Mouse (Mus musculus): ENCODE measurements around the gene Cd8a. TPM values are rescaled to one million over a fixed set of nuclear protein-coding genes. Genes with fewer than 3 reads are reported as not detected.

Gene Cd8a
- total and polyA plus RNA-seq, 2 experiments from 2014 or later = not detected

DNA sequence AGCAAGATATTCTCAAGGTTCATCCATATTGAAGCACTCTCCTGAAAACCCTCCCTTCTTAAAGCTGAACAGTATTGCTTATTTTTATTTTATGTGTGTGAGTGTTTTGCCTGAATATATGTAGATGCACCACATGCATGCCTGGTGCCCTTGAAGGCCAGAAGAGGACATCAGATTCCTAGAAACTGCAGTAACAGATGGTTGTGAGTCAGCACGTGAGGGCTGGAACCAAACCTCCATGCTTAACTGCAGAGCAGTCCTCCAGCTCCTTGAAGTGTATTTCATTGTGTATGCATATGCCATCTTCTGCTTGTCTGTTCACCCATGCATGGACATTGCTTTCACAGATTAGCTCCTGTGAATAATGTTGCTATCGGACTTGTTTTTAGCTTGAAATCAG is 9.2 kb upstream of the Cd8a start:
- no peaks in the 10 kb centered on the region for H3K4me1 ChIP-seq (ENCODE audit: insufficient read depth, low read length)
- H3K9me3 ChIP-seq (ENCODE audit: low read length) = no peaks in the 10 kb centered on the region
- no peak overlapping the region for H3K27ac ChIP-seq
- no peak overlapping the region for H3K9ac ChIP-seq (replicated peaks; ENCODE audit: low read length)
- DNase-seq (ENCODE audit: low spot score) = no peak
- TF ChIP-seq CTCF (IDR thresholded peaks at IDR 0.05; ENCODE audit: low read depth) = no peak
- no peak overlapping the region for H3K4me3 ChIP-seq (ENCODE audit: low read length)
- 71% methylated on average over 2 of the region's 2 CpGs for WGBS
- no peak for ATAC-seq
- no peak overlapping the region for H3K4me2 ChIP-seq (ENCODE audit: low read depth, low read length)
- no peaks in the 10 kb centered on the region for H3K36me3 ChIP-seq (ENCODE audit: insufficient read depth, low read length)
- H3K27me3 ChIP-seq (ENCODE audit: insufficient read depth, low read length) = no peaks in the 10 kb centered on the region

DNA sequence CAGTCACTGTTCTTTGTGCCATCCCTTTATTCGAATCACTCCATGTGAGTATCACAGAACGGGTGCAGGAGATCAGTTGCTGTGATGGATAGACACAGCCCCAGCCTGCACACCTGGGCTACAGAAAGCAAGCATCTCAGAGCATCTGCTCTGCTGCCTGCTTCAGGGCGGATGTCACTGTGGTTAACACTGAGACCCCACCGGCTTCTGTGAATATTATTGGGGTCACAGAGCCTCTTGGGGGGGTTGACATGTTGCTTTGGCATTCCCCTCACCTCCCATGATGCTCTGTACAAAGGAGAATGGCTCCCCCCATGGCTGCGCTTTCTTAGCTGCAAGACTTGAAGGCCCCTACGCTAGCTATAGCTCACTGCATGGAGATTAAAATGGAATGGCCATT is 3.8 kb upstream of the Cd8a start:
- ATAC-seq = no peak
- Histone ChIP-seq H3K9me3 (ENCODE audit: low read length) (no peaks in the 10 kb centered on the region), H3K27me3 (ENCODE audit: insufficient read depth, low read length) (no peaks in the 10 kb centered on the region), H3K4me2 (ENCODE audit: low read depth, low read length) (no peak overlapping the region), H3K4me3 (ENCODE audit: low read length) (no peak overlapping the region), H3K36me3 (ENCODE audit: insufficient read depth, low read length) (no peaks in the 10 kb centered on the region), H3K9ac (replicated peaks; ENCODE audit: low read length) (no peak overlapping the region), H3K27ac (no peak overlapping the region), H3K4me1 (ENCODE audit: insufficient read depth, low read length) (no peaks in the 10 kb centered on the region)
- 88% methylated on average over 6 of the region's 6 CpGs for WGBS
- no peak for DNase-seq (ENCODE audit: low spot score)
- no peak for TF ChIP-seq CTCF (IDR thresholded peaks at IDR 0.05; ENCODE audit: low read depth)

DNA sequence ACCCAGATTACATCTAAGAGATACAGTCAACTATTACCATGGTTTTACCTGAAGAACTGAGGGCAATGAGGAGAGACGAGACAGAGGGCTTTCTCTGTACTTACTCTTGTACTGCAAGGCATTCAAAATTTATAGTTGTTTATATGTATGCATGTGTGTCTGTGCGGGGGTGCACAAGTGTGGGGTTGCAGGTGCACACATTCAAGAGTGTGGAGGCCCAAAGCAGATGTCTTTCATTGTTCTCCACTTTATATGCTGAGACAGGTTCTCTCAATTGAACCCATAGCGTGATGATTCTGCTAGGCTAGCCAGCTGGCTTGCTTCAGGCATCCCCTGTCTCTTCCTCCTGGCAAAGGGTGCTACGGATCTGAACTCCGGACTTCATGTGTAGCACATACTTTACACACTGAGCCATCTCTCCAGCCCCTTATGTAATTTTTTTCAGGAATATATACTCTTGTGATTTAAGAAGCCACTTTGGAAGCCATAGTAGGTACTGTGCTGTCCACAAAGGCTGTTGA is 2.1 kb upstream of the Cd8a start:
- no peak for ATAC-seq
- Histone ChIP-seq H3K27ac (no peak overlapping the region), H3K4me2 (ENCODE audit: low read depth, low read length) (no peak overlapping the region), H3K4me1 (ENCODE audit: insufficient read depth, low read length) (no peaks in the 10 kb centered on the region), H3K27me3 (ENCODE audit: insufficient read depth, low read length) (no peaks in the 10 kb centered on the region), H3K36me3 (ENCODE audit: insufficient read depth, low read length) (no peaks in the 10 kb centered on the region), H3K9me3 (ENCODE audit: low read length) (no peaks in the 10 kb centered on the region), H3K9ac (replicated peaks; ENCODE audit: low read length) (no peak overlapping the region), H3K4me3 (ENCODE audit: low read length) (no peak overlapping the region)
- TF ChIP-seq CTCF (IDR thresholded peaks at IDR 0.05; ENCODE audit: low read depth) = no peak
- whole genome bisulfite sequencing = 82% methylated on average over 5 of the region's 5 CpGs
- no peak for DNase-seq (ENCODE audit: low spot score)

DNA sequence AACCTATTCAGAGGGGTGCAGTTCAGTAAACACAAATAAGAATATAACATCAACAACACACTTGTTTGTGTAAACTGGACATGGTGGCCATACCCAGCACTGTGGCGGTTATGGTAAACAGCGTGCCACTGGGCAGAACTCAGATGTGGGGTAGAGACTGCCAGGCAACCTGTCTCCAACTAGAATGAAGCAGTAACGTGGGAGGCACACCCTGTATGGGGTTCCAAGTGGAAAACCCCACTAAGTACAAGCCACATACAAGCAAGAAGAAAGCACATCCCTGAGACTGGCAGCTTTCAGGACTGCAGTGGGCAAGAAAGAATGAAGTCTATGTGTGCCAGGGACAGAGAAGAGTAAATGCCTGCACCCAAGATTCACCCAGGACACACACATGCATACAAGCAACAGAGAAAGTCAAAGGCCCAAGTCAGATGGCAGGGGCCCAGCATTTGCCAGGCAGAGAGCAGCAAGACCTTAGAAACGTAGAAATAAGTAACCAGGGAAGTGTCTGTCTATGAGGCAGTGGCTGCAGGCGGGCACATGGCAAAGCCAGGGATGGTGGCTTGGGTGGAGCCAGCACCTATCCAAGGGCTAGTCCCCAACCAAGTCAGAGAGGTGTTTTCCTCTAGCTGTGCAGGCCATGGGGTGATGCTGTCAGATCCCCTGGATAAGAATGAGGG is 1.0 kb upstream of the Cd8a start:
- no peaks in the 10 kb centered on the region for H3K36me3 ChIP-seq (ENCODE audit: insufficient read depth, low read length)
- no peaks in the 10 kb centered on the region for H3K9me3 ChIP-seq (ENCODE audit: low read length)
- H3K4me3 ChIP-seq (ENCODE audit: low read length) = no peak overlapping the region
- no peaks in the 10 kb centered on the region for H3K4me1 ChIP-seq (ENCODE audit: insufficient read depth, low read length)
- no peak for TF ChIP-seq CTCF (IDR thresholded peaks at IDR 0.05; ENCODE audit: low read depth)
- no peak for DNase-seq (ENCODE audit: low spot score)
- H3K4me2 ChIP-seq (ENCODE audit: low read depth, low read length) = no peak overlapping the region
- ATAC-seq = no peak
- no peak overlapping the region for H3K27ac ChIP-seq
- no peak overlapping the region for H3K9ac ChIP-seq (replicated peaks; ENCODE audit: low read length)
- no peaks in the 10 kb centered on the region for H3K27me3 ChIP-seq (ENCODE audit: insufficient read depth, low read length)
- 82% methylated on average over 5 of the region's 5 CpGs for WGBS

DNA sequence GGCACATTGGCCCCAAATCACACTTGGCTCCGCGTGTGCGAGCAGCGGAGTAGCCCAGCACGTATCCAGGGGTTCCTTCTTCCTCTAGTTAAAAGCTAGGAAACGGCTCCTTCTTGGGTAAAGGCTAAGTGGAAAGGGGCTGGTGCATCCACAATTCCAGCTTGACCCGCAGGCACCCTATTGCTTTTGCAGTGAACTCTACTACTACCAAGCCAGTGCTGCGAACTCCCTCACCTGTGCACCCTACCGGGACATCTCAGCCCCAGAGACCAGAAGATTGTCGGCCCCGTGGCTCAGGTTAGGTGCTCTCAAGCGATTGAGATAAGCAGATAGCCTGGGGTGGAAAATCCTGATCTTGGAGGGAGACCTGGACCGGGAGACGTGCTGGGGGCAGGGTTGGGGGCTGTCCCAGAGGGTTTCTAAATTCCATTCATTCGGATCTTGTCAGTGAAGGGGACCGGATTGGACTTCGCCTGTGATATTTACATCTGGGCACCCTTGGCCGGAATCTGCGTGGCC is 1.1 kb downstream of the Cd8a start:
- Histone ChIP-seq H3K27ac (no peak overlapping the region), H3K36me3 (ENCODE audit: insufficient read depth, low read length) (no peaks in the 10 kb centered on the region), H3K9ac (replicated peaks; ENCODE audit: low read length) (no peak overlapping the region), H3K9me3 (ENCODE audit: low read length) (no peaks in the 10 kb centered on the region), H3K4me3 (ENCODE audit: low read length) (no peak overlapping the region), H3K4me2 (ENCODE audit: low read depth, low read length) (no peak overlapping the region), H3K27me3 (ENCODE audit: insufficient read depth, low read length) (no peaks in the 10 kb centered on the region), H3K4me1 (ENCODE audit: insufficient read depth, low read length) (no peaks in the 10 kb centered on the region)
- DNase-seq (ENCODE audit: low spot score) (no peak), ATAC-seq (no peak)
- WGBS = 89% methylated on average over 19 of the region's 19 CpGs
- no peak for TF ChIP-seq CTCF (IDR thresholded peaks at IDR 0.05; ENCODE audit: low read depth)

DNA sequence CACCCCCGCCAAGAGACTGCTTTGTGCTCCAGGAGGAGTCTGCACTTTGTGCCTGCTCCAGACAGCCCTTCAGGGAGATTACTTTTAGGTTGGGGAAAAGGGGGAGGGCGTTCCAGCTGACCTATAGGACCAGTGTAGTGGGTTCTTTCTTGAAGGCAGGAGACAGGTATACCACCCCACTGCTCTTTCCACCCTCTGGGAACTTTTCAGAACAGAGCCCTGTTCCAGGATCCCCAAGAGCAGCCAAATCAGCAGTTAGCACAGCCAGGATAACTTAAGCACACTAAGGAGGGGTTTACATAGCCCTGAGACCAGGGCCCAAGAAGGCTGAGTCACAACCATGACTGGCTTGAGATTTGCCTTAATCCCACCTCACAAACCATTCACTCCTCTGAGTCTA is 1.7 kb downstream of the Cd8a start:
- DNase-seq (ENCODE audit: low spot score) = no peak
- no peaks in the 10 kb centered on the region for H3K4me1 ChIP-seq (ENCODE audit: insufficient read depth, low read length)
- no peak for ATAC-seq
- H3K9me3 ChIP-seq (ENCODE audit: low read length) = no peaks in the 10 kb centered on the region
- H3K9ac ChIP-seq (replicated peaks; ENCODE audit: low read length) = no peak overlapping the region
- H3K4me3 ChIP-seq (ENCODE audit: low read length) = no peak overlapping the region
- H3K36me3 ChIP-seq (ENCODE audit: insufficient read depth, low read length) = no peaks in the 10 kb centered on the region
- no peak for TF ChIP-seq CTCF (IDR thresholded peaks at IDR 0.05; ENCODE audit: low read depth)
- H3K27ac ChIP-seq = no peak overlapping the region
- 100% methylated on average over 1 of the region's 2 CpGs for WGBS
- no peak overlapping the region for H3K4me2 ChIP-seq (ENCODE audit: low read depth, low read length)
- no peaks in the 10 kb centered on the region for H3K27me3 ChIP-seq (ENCODE audit: insufficient read depth, low read length)

DNA sequence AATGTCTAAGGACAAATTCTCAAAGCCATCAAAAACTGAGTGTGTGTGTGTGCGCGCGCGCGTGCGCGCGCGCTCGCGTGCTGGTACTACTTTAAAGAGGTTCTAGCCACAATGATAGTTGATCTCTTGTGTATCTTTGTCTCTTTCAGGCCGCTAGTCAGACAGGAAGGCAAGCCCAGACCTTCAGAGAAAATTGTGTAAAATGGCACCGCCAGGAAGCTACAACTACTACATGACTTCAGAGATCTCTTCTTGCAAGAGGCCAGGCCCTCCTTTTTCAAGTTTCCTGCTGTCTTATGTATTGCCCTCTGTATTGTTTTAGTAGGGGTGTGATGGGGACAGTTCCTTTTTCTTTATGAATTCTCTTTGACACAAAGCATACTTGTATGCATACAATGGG is 3.5 kb downstream of the Cd8a start:
- ATAC-seq (no peak), DNase-seq (ENCODE audit: low spot score) (no peak)
- Histone ChIP-seq H3K4me1 (ENCODE audit: insufficient read depth, low read length) (no peaks in the 10 kb centered on the region), H3K36me3 (ENCODE audit: insufficient read depth, low read length) (no peaks in the 10 kb centered on the region), H3K4me3 (ENCODE audit: low read length) (no peak overlapping the region), H3K9ac (replicated peaks; ENCODE audit: low read length) (no peak overlapping the region), H3K4me2 (ENCODE audit: low read depth, low read length) (no peak overlapping the region), H3K27ac (no peak overlapping the region), H3K27me3 (ENCODE audit: insufficient read depth, low read length) (no peaks in the 10 kb centered on the region), H3K9me3 (ENCODE audit: low read length) (no peaks in the 10 kb centered on the region)
- no peak for TF ChIP-seq CTCF (IDR thresholded peaks at IDR 0.05; ENCODE audit: low read depth)
- WGBS = 97% methylated on average over 13 of the region's 13 CpGs
